Mouse (Mus musculus) cerebellum, postnatal 36 days (tissue): ENCODE measurements at regions not wholly inside any gene's neighbourhood (a gene's known extent, or its start where the extent isn't known, plus 50 kb on each side); places are given as distances from the start of the nearest gene placed in this dataset.

Experiments used
- DNase-seq, 2 experiments: peaks; one replicate each; pipeline ENCODE4 v3.0.0; 2021 to 2022; ENCODE audit warnings: mixed read lengths in 2 of 2

DNA sequence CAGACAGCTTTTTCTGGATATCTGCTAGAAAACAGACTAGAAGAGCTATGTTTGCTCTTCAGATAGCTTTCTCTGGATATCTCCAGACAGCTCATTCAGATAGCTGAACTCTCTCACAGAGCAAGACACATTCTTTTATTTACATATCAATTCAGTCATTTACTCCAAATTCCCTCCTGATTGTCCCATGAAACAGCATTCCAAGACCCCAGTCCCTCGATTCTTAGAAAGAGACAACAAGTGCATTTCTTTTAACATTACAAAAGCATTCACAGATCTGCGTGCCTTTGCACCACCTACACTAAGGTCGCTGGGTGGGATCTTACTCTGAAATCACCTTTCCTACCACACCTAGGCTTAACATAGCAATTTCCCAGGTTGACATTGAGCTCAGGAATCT lies 1039.5 kb upstream of the Ddx18 start:
- DNase-seq: no peak

DNA sequence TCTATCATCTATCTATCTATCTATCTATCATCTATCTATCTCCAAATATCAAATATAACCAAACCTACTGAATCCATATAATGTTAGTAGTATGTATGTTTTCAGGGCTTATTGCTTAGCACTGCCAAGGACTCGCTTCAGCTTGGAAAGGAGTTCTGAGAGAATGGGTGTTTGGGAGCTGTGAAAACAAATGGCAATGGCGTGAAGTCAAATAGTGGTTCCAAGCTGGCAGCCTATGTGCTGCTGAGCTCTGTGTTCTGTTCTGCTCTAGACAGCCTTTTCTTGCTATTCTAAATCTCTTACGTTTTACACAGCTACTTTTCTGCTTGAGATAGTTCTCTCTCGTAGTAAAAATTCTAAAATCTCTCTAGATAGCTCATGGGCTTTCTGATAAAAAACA lies 1008.2 kb upstream of the Ddx18 start:
- no peak for DNase-seq

DNA sequence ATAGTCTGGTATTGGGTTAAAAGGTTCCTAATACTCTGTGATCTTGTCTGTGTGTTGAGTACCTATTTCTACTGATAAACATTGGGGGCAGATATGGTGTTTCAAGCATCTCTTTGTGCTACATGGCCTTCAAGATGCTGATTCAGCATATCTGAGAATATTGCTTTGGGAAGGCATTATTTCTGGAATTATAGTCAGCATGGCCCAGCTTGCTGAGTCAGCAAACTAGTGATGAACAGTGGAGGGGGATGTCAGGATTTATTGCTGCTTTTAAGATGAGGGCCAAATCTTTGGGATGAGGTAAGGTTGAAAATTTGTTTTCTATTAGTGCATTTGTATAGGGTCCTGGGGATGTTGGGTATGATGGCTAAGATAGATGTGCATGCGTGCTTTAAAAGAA lies 983.8 kb upstream of the Ddx18 start:
- no peak for DNase-seq

DNA sequence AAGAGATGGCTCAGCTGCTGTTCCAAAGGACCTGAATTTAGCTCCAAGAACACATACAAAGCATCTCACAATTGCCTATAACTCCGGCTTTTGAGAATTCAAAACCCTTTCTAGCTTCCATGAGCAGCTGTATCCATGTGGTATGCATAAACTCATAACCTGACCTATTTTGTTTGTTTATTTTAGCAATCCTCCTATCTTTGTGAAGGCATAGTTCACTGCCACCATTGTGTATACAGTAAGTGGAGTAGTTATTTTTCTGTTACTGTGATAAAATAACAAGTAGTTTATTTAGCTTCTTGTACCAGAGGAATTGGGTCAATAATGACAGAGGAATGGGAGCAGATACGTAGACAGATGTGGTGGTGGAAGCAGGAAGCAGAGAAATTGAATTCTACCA lies 941.8 kb upstream of the Ddx18 start:
- no peak for DNase-seq

DNA sequence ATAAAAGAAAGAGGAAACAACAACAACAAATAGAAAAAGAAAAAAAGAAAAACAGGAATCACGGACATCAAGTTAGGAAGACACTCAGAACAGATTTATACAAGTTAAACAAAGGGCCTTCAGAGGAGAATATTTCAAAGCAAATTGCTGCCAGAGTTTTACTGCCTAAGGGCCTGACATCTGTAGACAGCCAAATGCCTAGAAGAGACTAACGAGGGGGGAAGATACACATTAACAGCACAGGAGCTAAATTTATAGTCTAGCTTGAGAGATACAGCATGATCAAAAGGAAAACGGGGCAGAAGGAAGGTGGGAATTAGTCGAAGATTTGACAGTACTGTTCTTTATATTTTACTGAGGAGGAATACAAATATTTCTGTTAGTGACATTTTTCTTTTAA lies 933.9 kb upstream of the Ddx18 start:
- DNase-seq: no peak

DNA sequence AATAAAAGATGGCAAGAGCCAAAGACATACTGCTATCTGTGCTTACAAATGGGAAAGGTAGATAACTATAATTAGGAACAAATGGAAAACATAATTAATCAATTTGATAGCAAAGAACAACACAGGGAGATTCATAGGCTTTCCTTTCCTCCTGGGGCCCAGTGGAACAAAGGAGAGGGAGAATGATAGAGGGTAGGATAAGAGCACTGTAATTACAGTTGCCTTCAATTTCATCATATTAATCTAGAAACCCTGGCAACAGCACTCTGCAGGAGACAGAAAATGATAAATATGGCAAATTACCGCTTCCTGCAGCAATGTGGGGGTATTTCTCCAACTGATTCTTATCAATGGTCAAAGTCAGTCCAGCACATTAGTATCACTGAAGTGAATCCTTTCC lies 910.2 kb upstream of the Ddx18 start:
- no peak for DNase-seq

DNA sequence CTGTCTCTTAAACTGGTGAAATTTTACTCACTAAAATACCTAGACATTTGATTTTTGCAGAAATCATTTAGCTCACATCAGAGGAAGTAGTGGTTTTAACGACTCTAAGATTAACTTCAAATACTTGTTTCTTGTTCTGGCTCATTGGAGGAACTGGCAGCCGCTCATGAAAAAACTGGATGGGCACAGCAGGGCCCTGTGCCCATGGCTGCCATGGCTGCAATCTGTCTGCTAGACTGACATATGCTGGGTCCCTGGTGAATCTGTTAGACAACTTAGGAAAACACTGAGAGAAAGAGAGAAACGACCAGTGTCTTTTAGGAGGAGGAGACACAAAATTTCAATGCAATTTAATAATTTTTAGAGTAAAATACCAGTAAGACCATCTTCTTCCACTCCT lies 896.1 kb upstream of the Ddx18 start:
- peak; percentile 79 to 80 for DNase-seq

DNA sequence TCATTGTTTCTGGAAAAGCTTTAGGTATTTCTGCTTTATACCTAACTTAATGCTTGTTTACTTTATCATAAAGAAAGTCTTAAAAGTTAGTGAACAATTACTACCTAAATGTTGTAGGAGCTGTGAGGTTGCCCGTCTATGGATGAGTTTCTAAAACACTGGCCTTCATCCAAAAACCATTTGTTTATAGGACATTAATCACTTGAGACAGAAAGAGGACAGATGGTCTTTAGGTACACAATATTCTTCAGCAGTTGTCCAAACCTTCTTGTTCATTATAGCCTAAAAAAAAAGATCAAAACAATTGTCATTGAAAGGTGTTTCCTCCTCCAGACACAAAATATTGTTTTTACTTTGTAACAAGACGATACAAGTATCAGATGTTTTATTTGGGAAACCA lies 891.3 kb upstream of the Ddx18 start:
- no peak for DNase-seq

DNA sequence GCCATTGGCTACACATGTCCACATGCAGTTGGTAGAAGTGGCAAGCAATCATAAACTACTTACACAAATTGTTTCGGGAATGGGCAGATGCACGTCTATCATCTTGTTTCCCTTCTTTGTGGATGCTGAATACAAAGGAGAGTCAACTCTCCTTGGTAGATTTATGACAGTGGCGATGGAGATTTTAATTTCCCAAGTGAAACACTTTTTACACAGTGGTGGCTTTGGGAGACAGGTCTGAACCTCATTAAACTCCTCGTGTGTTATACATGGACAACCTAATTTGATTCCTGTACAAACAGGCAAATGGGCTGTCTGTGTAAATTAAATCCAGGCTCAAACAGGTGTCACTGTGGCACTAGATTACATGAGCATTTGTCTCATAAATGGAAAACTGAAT lies 887.1 kb upstream of the Ddx18 start:
- no peak for DNase-seq

DNA sequence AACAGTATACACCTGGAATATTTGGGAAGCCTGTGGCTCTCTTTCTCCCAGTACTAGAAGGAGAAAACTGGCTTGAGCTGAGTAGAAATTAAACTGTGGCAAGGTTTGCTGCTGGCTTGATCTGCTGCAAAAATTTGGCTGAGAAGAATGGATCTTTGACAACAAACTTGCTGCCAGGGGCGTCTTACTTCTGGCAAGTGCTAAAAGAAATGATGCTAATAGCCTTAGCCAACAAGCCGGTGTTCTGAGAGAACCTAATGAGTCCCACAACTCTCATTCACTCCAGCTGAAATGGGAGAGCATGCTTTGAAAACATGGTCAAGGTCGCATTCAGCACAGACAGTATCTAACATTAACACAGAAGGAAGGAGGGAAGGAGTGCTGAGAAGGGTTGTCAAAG lies 885.8 kb upstream of the Ddx18 start:
- no peak for DNase-seq

DNA sequence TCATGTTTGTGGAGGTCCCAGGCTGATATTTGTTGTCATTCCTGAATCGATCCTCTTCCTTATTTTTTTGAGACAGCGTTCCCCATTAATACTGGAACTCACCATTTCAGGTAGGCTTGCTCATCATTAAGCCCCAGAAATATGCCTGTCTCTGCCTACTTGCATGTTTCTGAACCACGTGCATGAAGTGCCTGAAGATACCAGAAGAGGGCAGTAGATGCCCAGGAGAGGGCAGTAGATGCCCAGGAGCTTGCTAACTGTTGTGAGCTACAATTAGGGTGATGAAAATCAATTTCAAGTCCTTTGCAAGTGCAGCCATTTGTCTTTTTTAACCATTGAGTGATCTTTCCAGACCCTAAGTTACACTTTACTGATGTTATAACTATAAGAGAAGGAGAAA lies 871.6 kb upstream of the Ddx18 start:
- no peak for DNase-seq

DNA sequence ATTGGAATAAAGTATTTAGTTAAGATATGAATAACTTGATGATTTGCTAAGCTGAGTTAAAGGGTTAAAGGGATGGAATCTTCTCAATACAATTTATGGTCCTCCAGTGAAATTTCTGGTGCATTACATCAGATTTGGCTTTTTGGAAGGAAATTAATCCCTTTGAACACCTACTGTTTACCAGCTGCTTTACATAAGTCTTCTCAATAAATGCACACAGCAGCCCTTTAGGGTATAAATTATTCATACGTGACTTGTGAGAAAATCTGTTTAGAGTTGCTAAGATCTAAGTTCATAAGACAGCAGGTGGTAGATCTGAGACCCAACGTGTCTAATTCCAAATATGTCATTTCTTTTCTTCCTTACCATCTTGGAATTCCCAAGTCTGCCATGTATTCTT lies 855.7 kb upstream of the Ddx18 start:
- DNase-seq: no peak

DNA sequence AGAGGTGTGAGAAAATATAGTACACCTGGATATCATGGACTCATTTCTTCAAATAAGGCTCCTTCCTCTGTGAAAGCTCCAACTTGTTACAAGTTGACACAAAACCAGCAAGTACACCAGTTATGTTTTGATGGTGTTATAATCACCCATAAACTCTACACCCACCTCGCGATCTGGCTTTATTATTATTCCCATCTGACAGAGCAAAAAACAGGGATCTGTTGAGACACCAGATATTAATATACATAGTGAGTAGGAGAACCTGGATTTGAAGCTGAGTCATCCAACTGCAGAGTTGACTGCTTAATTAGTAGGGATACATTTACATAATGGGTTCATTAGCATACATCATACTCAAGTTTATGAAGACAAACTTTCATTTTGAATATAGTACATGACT lies 828.6 kb upstream of the Ddx18 start:
- DNase-seq: no peak

DNA sequence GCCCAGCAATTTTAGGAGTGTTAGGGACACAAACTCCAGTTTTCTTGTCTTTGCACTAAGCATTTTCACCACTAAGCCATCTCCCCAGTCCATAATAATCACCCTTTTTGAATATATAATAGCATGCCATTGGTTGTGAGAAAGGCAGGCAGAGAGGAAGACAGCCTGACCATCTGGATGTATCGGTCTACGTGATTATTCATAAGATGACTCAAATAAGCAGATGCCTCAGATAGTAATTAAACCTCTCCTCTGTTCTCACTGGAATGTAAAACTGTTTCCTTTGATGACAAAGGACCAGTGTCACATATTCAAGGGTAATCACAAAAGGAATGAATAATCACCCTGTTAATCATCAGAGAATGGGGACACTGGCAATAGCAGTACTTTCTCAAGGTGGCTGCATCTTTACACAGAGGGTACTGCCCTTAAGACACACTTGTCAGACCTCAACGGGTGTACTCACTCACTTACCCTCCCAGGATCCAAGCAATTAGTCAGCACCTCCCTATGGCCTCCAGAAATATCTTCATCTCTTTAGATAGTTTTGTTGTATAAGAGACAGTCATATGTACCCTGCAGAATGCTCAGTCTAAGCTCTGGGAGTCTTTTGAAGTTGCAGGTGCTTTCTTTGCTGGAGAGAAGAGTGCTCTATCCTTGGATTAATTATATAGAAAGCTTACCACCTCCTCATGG lies 826.0 kb upstream of the Ddx18 start:
- no peak for DNase-seq

DNA sequence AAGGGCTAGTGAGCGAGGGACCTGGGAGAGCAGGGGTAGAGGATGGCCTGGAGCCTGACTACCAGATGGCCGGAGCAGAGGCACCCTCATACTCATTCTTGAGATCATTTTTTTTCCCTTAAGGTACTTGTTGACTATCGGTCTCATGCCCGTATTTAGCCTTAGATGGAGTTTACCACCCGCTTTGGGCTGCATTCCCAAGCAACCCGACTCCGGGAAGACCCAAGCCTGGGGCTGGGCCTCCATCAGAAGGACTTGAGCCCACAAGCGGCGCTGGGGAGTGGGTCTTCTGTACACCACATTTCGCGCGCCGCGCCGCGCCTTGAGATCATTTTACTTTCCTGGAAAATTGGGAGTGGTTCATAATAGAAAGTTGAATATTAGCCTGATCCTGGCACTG lies 789.2 kb upstream of the Ddx18 start:
- peak; percentile 94 to 95 for DNase-seq

DNA sequence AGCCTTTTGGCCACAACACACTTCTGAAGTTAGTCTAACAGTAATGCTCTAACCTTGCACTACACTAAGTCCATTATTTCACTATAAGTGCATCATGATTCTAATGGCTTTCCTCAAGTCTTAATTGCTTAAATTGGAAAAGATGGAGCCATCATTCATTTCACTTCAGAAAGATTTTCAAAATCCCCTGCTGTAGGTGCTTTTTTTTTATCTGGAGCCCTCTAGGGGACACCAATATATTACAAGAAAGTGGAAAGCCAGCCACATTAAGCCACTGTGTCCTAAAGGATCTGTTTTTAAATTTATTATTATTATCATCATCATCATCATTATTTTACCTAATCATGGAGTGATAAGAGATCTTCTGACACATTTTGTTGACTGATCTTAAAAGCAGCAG lies 783.7 kb upstream of the Ddx18 start:
- DNase-seq: no peak

DNA sequence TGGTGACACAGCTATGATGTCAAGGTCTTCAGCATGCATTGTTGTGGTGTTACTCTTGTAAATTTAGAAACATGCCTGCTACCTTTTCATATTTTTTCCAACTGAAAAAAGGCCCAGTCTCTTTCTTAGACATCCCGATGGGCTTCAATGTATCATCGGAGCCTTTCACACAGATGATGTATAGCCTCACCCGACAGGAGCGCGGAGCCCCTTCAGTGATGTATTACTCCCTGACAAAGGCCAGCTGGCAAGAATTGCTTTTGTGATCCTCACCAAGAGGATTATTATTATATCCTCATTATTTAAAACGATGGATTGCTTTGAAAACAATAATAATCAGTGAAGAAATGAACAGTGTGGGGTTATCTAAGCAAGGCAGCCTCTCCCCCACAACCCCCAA lies 765.5 kb upstream of the Ddx18 start:
- DNase-seq: no peak

DNA sequence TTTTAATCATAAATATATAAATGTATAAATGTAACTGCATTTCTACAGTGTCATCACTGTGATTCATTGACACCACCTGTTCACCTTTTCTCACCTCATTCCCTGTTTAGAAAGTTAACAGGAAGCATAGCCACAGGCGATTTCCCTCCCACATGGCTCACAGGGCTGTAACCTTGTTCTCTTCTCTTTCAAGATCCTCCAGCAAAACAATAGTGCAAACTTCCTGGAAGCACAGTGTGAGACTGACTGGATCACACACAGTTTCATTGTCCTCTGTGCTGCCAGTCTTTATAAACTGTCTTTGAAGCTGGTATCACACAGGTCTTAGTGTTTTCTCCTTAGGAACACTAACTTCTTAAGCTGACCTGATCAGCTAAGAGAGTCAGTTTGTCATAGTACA lies 760.5 kb upstream of the Ddx18 start:
- peak; percentile 8 to 24 for DNase-seq
